Mouse (Mus musculus) lung, postnatal 0 days (tissue): ENCODE measurements around the gene Hexim2. TPM values are rescaled to one million over a fixed set of nuclear protein-coding genes. Genes with fewer than 3 reads are reported as not detected.

ENCODE experiments used
- ATAC-seq: fragments of 200-750 bp; cut with Nextera tagmentation; 2 replicates; pipeline ENCODE4 v1.8.0; 2017; ENCODE audit warnings: moderate library complexity
- DNase-seq: peaks from one replicate; pipeline ENCODE4 v3.0.0-alpha.2; 2016; ENCODE audit warnings: low spot score
- H3K27ac ChIP-seq: fragments of 300-500 bp; sonication (generic); 2 replicates; pipeline ENCODE4 v1.5.1; 2014; ENCODE audit warnings: antibody characterized with exemption, mild to moderate bottlenecking, low read length, mixed read lengths
- H3K27me3 ChIP-seq: fragments of 300-500 bp; sonication (generic); replicated peaks from 2 replicates; pipeline ENCODE4 v1.6.1; 2014; ENCODE audit warnings: low read length, mixed read lengths; ENCODE audit not compliant: insufficient read depth
- H3K36me3 ChIP-seq: fragments of 300-500 bp; sonication (generic); 2 replicates; pipeline ENCODE4 v1.6.1; 2014; ENCODE audit warnings: low read length, mixed read lengths; ENCODE audit not compliant: insufficient read depth
- H3K4me1 ChIP-seq: fragments of 300-500 bp; sonication (generic); 2 replicates; pipeline ENCODE4 v1.6.1; 2014; ENCODE audit warnings: antibody characterized with exemption, low read depth, low read length, mixed read lengths; ENCODE audit not compliant: insufficient read depth
- H3K4me2 ChIP-seq: fragments of 300-500 bp; sonication (generic); replicated peaks from 2 replicates; pipeline ENCODE4 v1.6.1; 2014; ENCODE audit warnings: low read depth, mild to moderate bottlenecking, low read length, moderate library complexity, mixed read lengths
- H3K4me3 ChIP-seq: fragments of 300-500 bp; sonication (generic); 2 replicates; pipeline ENCODE4 v1.5.1; 2014; ENCODE audit warnings: low read depth, low read length
- H3K9ac ChIP-seq: fragments of 300-500 bp; sonication (generic); replicated peaks from 2 replicates; pipeline ENCODE4 v1.6.1; 2014; ENCODE audit warnings: low read depth, mild to moderate bottlenecking
- H3K9me3 ChIP-seq: fragments of 300-500 bp; sonication (generic); 2 replicates; pipeline ENCODE4 v1.6.1; 2016; ENCODE audit warnings: low read length, mixed read lengths
- CTCF ChIP-seq: IDR thresholded peaks from 2 replicates; pipeline ENCODE4 v1.5.1; 2016; ENCODE audit warnings: antibody characterized with exemption, mild to moderate bottlenecking
- EP300 ChIP-seq: IDR thresholded peaks from 2 replicates; pipeline ENCODE4 v1.6.1; 2016; ENCODE audit warnings: antibody characterized with exemption, mild to moderate bottlenecking, control low read depth
- WGBS: fragments of 180-500 bp; shearing (Covaris S2); extraction: QIAGEN DNeasy Blood & Tissue Kit; methylation state at CpG from one replicate; pipeline ENCODE4 v1.1.7; 2014; 5-methylcytosine and 5-hydroxymethylcytosine counted together
- polyA plus RNA-seq: library from polyadenylated mRNA; unstranded; fragments of >200 nt; fragmentation: Nextera tagmentation; extraction: Ambion mirVana; gene quantifications from 2 replicates; pipeline ENCODE4 v1.2.1, GENCODE M21; 2015

Gene Hexim2
- polyA plus RNA-seq, 1 experiment from 2014 or later: 6.2 TPM

DNA sequence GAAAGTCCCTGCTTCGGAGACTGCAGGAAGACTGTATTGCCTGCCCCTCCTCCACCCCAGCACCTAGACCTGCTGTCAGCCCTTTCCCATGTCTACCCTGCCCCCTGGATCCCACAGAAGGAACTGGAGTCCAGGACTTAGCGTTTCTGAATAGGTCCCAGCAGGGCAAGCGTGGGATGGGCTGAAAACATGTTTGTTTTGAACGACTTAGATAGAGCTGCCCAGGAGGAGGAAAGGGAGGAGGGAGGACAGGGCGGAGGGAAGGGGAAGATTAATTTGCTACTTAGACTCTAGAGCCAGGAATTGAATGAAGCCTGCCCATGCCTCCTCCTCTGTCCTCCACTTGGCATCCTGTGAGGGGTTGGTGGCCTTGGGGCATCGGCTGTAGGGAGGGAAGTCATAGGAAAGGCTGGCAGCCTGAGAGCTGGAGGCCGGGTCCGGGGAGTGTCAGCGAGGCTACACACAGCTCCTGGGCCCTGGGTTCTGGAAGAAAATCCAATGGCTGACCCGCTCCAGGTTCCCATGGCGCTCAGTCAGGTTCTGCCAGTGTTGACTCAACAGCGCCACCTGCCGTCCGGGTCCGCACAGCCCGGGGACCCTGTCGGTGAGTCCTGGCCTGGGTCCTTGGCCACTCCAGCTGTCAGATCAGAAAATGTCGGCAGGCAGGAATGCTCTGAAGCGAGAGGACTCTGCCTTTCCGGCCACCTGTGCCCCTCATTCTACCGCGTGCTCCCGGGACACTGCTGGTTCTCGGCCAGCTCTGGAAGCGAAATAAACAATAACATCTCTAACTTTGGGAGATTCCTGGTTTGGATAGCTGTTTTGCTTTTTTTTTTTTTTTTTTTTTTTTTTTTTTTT is 26.6 kb downstream of the Hexim2 start:
- peak; percentile 96 for DNase-seq

DNA sequence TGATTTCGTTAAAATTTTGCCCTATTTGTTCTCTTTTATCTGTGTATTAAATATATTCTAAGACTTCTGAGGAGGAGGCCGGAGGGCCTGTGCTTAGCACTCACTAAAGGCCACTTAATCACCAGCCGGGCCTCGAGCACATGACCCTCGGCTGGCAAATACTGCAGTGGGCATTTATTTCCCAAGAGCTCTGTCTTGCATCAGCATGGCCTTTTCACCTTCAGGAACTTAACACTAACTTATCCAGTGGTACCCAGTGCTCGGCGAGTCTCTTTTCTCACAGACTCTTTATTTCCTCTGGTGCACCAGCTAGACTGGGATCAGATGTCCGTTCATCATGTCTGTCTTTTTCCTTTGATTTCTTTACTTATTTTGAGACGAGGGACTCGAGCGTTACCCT is 28.5 kb downstream of the Hexim2 start:
- DNase-seq (no peak), ATAC-seq (no peak)
- H3K9me3 ChIP-seq: no peaks in the 10 kb centered on the region
- no peaks in the 10 kb centered on the region for H3K27me3 ChIP-seq
- no peak overlapping the region for H3K27ac ChIP-seq
- no peak overlapping the region for H3K4me2 ChIP-seq
- H3K4me1 ChIP-seq: 0 out of 2 replicates have a peak, but pooled peaks cover 4% of the 10 kb centered on the region
- TF ChIP-seq EP300: no peak
- TF ChIP-seq CTCF: no peak
- 81% methylated on average over 11 of the region's 11 CpGs for WGBS
- no peak overlapping the region for H3K4me3 ChIP-seq
- no peak overlapping the region for H3K9ac ChIP-seq
- no peaks in the 10 kb centered on the region for H3K36me3 ChIP-seq

More for the DNA sequence above, 26.6 kb downstream of the Hexim2 start:
- no peak for TF ChIP-seq EP300
- peak; percentile 99 for TF ChIP-seq CTCF
- H3K9ac ChIP-seq: no peak overlapping the region; the same call in 1 of the 2 replicates
- H3K4me1 ChIP-seq: 0 out of 2 replicates have a peak, but pooled peaks cover 4% of the 10 kb centered on the region
- peak; percentile 97 for ATAC-seq
- WGBS: 1% methylated on average over 25 of the region's 25 CpGs
- peak overlapping the region; percentile 34; the same call in 1 of the 2 replicates for H3K27ac ChIP-seq
- H3K36me3 ChIP-seq: no peaks in the 10 kb centered on the region
- H3K27me3 ChIP-seq: no peaks in the 10 kb centered on the region
- peak overlapping the region; percentile 51 for H3K4me2 ChIP-seq
- peak overlapping the region; percentile 24 for H3K4me3 ChIP-seq
- no peaks in the 10 kb centered on the region for H3K9me3 ChIP-seq

DNA sequence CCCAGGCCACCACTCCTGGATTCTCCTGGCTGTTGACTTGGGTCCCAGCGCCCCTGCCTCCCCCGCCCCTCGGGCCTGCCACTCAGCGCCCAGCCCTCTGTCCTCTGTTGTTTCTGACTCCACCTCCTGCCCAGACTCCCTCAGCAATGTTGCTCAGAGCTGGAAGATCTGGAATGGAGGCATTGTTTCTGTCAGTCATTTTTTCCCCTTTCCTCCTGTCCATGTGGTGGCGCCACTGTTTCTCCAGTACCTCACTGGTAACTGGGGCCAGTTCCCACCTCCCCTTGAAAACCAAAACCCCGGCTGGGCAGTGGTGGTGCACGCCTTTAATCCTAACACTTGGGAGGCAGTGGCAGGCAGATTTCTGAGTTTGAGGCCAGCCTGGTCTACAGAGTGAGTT is 29.2 kb downstream of the Hexim2 start:
- 76% methylated on average over 7 of the region's 7 CpGs for WGBS
- DNase-seq (no peak), ATAC-seq (no peak)
- 0 out of 2 replicates have a peak, but pooled peaks cover 4% of the 10 kb centered on the region for H3K4me1 ChIP-seq
- H3K36me3 ChIP-seq: no peaks in the 10 kb centered on the region
- H3K9me3 ChIP-seq: no peaks in the 10 kb centered on the region
- H3K9ac ChIP-seq: no peak overlapping the region
- H3K4me3 ChIP-seq: no peak overlapping the region
- H3K27ac ChIP-seq: no peak overlapping the region
- no peak for TF ChIP-seq EP300
- TF ChIP-seq CTCF: peak; percentile 43
- no peak overlapping the region for H3K4me2 ChIP-seq
- no peaks in the 10 kb centered on the region for H3K27me3 ChIP-seq

DNA sequence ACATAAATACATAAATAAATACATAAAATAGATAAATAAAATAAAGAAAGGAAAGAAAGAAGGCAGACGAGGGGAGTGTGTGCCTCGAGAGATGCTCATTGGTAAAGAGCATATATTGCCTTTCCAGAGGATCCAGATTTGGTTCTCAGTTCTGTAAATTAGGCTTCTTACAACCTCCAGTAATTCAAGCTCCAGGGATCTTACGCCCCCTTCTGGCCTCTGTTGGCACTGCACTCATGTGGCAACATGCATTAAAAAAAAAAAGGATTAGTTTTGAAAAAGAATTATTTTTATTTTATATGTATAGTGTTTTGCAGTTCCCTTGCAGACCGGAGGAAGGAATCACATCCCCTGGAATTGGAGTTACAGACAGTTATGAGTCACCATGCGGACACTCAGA is 29.9 kb downstream of the Hexim2 start:
- 0 out of 2 replicates have a peak, but pooled peaks cover 4% of the 10 kb centered on the region for H3K4me1 ChIP-seq
- TF ChIP-seq CTCF (peak; percentile 53), EP300 (no peak)
- no peak overlapping the region for H3K4me3 ChIP-seq
- no peak overlapping the region for H3K27ac ChIP-seq
- ATAC-seq (no peak), DNase-seq (no peak)
- H3K4me2 ChIP-seq: no peak overlapping the region
- H3K27me3 ChIP-seq: no peaks in the 10 kb centered on the region
- no peaks in the 10 kb centered on the region for H3K9me3 ChIP-seq
- 89% methylated on average over 5 of the region's 5 CpGs for WGBS
- no peaks in the 10 kb centered on the region for H3K36me3 ChIP-seq
- no peak overlapping the region for H3K9ac ChIP-seq

- Histone ChIP-seq H3K9ac (no peak overlapping the region), H3K9me3 (no peaks in the 10 kb centered on the region), H3K27me3 (no peaks in the 10 kb centered on the region), H3K4me1 (no peaks in the 10 kb centered on the region), H3K4me3 (no peak overlapping the region), H3K4me2 (no peak overlapping the region), H3K27ac (no peak overlapping the region), H3K36me3 (no peaks in the 10 kb centered on the region)
- TF ChIP-seq CTCF (no peak), EP300 (no peak)
- DNase-seq (peak; percentile 53), ATAC-seq (0 out of 2 replicates have a peak, but pooled peaks have one; percentile 12)
- 20% methylated on average over 10 of the region's 10 CpGs for WGBS
These were observed 32.2 kb downstream of the Hexim2 start for GRCm38 (mm10) chr11:103164391-103164790.

GRCm38 (mm10) chr11:103168690-103169390 is 36.6 kb downstream of the Hexim2 start:
- ATAC-seq (no peak), DNase-seq (peak; percentile 67)
- H3K9ac ChIP-seq: no peak overlapping the region
- 23% methylated on average over 9 of the region's 9 CpGs for WGBS
- no peak overlapping the region for H3K27ac ChIP-seq
- TF ChIP-seq CTCF: peak; percentile 99
- no peak for TF ChIP-seq EP300
- H3K4me1 ChIP-seq: 0 out of 2 replicates have a peak, but pooled peaks cover 2% of the 10 kb centered on the region
- H3K4me3 ChIP-seq: no peak overlapping the region
- peaks cover 19% of the 10 kb centered on the region for H3K27me3 ChIP-seq
- H3K4me2 ChIP-seq: no peak overlapping the region
- no peaks in the 10 kb centered on the region for H3K9me3 ChIP-seq
- no peaks in the 10 kb centered on the region for H3K36me3 ChIP-seq
